Mouse (Mus musculus) midbrain, embryonic 11.5 days (tissue): ENCODE measurements at regions not wholly inside any gene's neighbourhood (a gene's known extent, or its start where the extent isn't known, plus 50 kb on each side); places are given as distances from the start of the nearest gene placed in this dataset.

Experiments
- ATAC-seq: fragments of 200-750 bp; cut with Nextera tagmentation; 2 replicates; pipeline ENCODE4 v1.8.0; 2017; ENCODE audit warnings: moderate TSS enrichment, moderate library complexity; ENCODE audit not compliant: low FRiP score
- DNase-seq: peaks from one replicate; pipeline ENCODE4 v3.0.0; 2015; ENCODE audit warnings: low spot score; ENCODE audit errors: missing footprints
- H3K27ac ChIP-seq: fragments of 300-500 bp; sonication (generic); 2 replicates; pipeline ENCODE4 v1.5.1; 2014; ENCODE audit warnings: low read depth, low read length
- H3K27me3 ChIP-seq: fragments of 300-500 bp; sonication (generic); 2 replicates; pipeline ENCODE4 v1.6.1; 2014; ENCODE audit warnings: mild to moderate bottlenecking, low read length, moderate library complexity, mixed read lengths; ENCODE audit not compliant: control insufficient read depth, insufficient read depth
- H3K36me3 ChIP-seq: fragments of 300-500 bp; sonication (generic); 2 replicates; pipeline ENCODE4 v1.6.1; 2014; ENCODE audit warnings: mild to moderate bottlenecking, low read length, moderate library complexity, mixed read lengths; ENCODE audit not compliant: control insufficient read depth, insufficient read depth
- H3K4me1 ChIP-seq: fragments of 300-500 bp; sonication (generic); 2 replicates; pipeline ENCODE4 v1.6.1; 2014; ENCODE audit warnings: low read length; ENCODE audit not compliant: control insufficient read depth, insufficient read depth
- H3K4me2 ChIP-seq: fragments of 300-500 bp; sonication (generic); 2 replicates; pipeline ENCODE4 v1.6.1; 2014; ENCODE audit warnings: mild to moderate bottlenecking, moderate library complexity
- H3K4me3 ChIP-seq: fragments of 300-500 bp; sonication (generic); 2 replicates; pipeline ENCODE4 v1.5.1; 2014; ENCODE audit warnings: low read depth, low read length
- H3K9ac ChIP-seq: fragments of 300-500 bp; sonication (generic); 2 replicates; pipeline ENCODE4 v1.6.1; 2014; ENCODE audit warnings: low read length
- H3K9me3 ChIP-seq: fragments of 300-500 bp; sonication (generic); 2 replicates; pipeline ENCODE4 v1.6.1; 2016; ENCODE audit warnings: low read length; ENCODE audit not compliant: control insufficient read depth
- WGBS: fragments of 180-500 bp; shearing (Covaris S2); extraction: QIAGEN DNeasy Blood & Tissue Kit; methylation state at CpG from one replicate; pipeline ENCODE4 v1.1.7; 2014; 5-methylcytosine and 5-hydroxymethylcytosine counted together

DNA sequence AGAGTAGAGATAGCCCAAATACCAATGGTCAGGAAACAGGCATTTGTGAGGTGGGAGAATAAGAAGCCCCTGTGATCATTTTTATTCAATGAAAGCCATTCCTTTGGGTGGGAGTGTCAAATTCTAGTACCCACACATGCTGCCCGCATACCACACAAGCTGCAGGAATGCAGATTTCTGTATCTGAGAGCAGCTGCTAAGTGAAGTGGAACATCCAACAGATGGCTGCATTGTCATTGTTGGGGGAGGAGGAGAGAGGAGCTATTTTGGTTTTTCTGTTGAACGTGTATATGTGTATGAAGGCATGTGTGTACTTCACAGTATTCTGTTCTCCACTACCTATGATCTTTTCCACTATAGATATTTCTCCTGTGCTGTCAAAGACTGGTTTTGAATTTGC is 392.3 kb upstream of the Mef2c start:
- no peak overlapping the region for H3K9ac ChIP-seq
- peak; percentile 92 for ATAC-seq
- H3K36me3 ChIP-seq, result no peaks in the 10 kb centered on the region
- H3K4me1 ChIP-seq, result peaks cover 7% of the 10 kb centered on the region; the same call in 1 of the 2 replicates
- H3K9me3 ChIP-seq, result no peaks in the 10 kb centered on the region
- no peaks in the 10 kb centered on the region for H3K27me3 ChIP-seq
- no peak for DNase-seq
- H3K27ac ChIP-seq, result no peak overlapping the region; the same call in 1 of the 2 replicates
- H3K4me3 ChIP-seq, result no peak overlapping the region
- 5% methylated on average over 2 of the region's 2 CpGs for WGBS
- no peak overlapping the region for H3K4me2 ChIP-seq

DNA sequence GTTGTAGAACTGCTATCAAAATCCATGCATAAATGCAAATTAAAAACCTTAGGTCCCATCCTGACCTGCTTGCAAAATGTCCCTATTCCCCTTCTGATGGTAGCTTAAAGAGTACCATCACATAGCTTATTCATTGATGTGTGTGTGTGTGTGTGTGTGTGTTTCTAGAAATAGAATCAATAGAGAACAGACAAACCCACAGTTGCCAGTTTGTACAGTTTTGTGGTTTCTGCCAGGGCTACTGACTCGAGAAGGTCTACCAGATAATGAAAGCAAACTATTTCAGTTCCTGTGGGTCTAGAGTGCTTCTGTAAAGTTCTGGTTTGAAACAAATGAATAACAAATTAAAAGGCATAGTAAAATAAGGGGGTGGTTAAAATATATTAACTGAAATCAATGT is 391.5 kb upstream of the Mef2c start:
- no peak overlapping the region for H3K9ac ChIP-seq
- no peaks in the 10 kb centered on the region for H3K9me3 ChIP-seq
- no peak overlapping the region for H3K4me2 ChIP-seq
- no peak overlapping the region for H3K27ac ChIP-seq
- H3K4me3 ChIP-seq, result no peak overlapping the region
- no peak for DNase-seq
- no peak for ATAC-seq
- no peaks in the 10 kb centered on the region for H3K27me3 ChIP-seq
- peaks cover 7% of the 10 kb centered on the region; the same call in 1 of the 2 replicates for H3K4me1 ChIP-seq
- 79% methylated on average over 1 of the region's 1 CpGs for WGBS
- no peaks in the 10 kb centered on the region for H3K36me3 ChIP-seq

DNA sequence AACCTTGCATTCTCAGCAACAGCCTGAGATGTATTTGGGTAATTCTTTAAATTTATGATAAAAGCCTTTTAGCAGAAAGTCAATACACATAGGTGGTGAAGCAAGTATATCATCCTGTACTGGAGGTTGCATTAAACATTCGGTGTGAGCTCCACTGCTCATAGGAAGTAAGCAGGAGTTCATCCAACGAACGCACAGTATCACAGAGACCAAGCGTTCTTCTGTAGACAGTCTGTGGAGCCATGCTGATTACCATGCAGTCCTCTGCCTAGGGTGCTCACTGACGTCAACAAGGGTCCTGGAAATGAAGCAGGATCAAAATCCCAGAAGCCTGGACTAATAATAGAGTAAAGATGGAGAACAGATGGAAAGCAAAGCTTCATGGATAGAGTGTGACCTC is 391.1 kb upstream of the Mef2c start:
- H3K4me3 ChIP-seq, result no peak overlapping the region
- no peak for ATAC-seq
- H3K4me2 ChIP-seq, result no peak overlapping the region
- WGBS, result 83% methylated on average over 5 of the region's 5 CpGs
- DNase-seq, result no peak
- H3K27me3 ChIP-seq, result no peaks in the 10 kb centered on the region
- H3K4me1 ChIP-seq, result peaks cover 7% of the 10 kb centered on the region; the same call in 1 of the 2 replicates
- H3K9me3 ChIP-seq, result no peaks in the 10 kb centered on the region
- no peak overlapping the region for H3K9ac ChIP-seq
- no peak overlapping the region for H3K27ac ChIP-seq
- H3K36me3 ChIP-seq, result no peaks in the 10 kb centered on the region

- no peak for DNase-seq
- Histone ChIP-seq H3K27ac (no peak overlapping the region), H3K9ac (no peak overlapping the region), H3K27me3 (no peaks in the 10 kb centered on the region), H3K4me1 (peaks cover 7% of the 10 kb centered on the region; the same call in 1 of the 2 replicates), H3K4me3 (no peak overlapping the region), H3K9me3 (no peaks in the 10 kb centered on the region), H3K4me2 (no peak overlapping the region), H3K36me3 (no peaks in the 10 kb centered on the region)
- ATAC-seq, result no peak
These were observed 390.0 kb upstream of the Mef2c start for GRCm38 (mm10) chr13:83113808-83114207.

DNA sequence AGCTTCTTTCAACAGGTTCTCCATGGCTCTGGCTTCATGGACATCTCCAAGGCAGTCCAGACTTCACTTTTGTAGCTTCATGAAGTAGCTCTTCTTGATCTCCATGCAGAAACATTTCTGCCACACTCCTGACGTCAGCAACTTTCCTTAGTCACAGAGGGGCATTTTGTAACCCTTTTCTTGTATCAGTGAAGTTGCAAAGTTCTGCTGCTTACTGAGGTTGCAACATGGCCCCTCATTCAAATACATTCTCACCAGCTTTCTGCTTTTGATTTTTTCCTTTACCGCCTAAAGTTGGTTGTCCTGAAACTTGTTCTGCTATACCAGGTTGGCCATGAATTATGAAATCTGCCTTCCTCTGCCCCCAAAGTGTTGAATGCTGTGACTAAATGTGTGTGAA is 389.4 kb upstream of the Mef2c start:
- no peaks in the 10 kb centered on the region for H3K27me3 ChIP-seq
- peaks cover 7% of the 10 kb centered on the region; the same call in 1 of the 2 replicates for H3K4me1 ChIP-seq
- no peak overlapping the region for H3K9ac ChIP-seq
- DNase-seq (no peak), ATAC-seq (no peak)
- H3K36me3 ChIP-seq, result no peaks in the 10 kb centered on the region
- no peak overlapping the region for H3K27ac ChIP-seq
- 85% methylated on average over 2 of the region's 2 CpGs for WGBS
- no peak overlapping the region for H3K4me3 ChIP-seq
- no peak overlapping the region for H3K4me2 ChIP-seq
- no peaks in the 10 kb centered on the region for H3K9me3 ChIP-seq

GRCm38 (mm10) chr13:83115691-83116090 is 388.1 kb upstream of the Mef2c start:
- 84% methylated on average over 2 of the region's 2 CpGs for WGBS
- ATAC-seq, result no peak
- H3K36me3 ChIP-seq, result no peaks in the 10 kb centered on the region
- no peak for DNase-seq
- peaks cover 7% of the 10 kb centered on the region; the same call in 1 of the 2 replicates for H3K4me1 ChIP-seq
- H3K9me3 ChIP-seq, result no peaks in the 10 kb centered on the region
- no peak overlapping the region for H3K27ac ChIP-seq
- H3K4me2 ChIP-seq, result no peak overlapping the region
- H3K27me3 ChIP-seq, result no peaks in the 10 kb centered on the region
- H3K9ac ChIP-seq, result no peak overlapping the region
- H3K4me3 ChIP-seq, result no peak overlapping the region

GRCm38 (mm10) chr13:83120343-83120742 is 383.5 kb upstream of the Mef2c start:
- Histone ChIP-seq H3K4me2 (no peak overlapping the region), H3K36me3 (no peaks in the 10 kb centered on the region), H3K4me3 (no peak overlapping the region), H3K27me3 (no peaks in the 10 kb centered on the region), H3K9me3 (no peaks in the 10 kb centered on the region), H3K4me1 (no peaks in the 10 kb centered on the region; the same call in 1 of the 2 replicates), H3K9ac (no peak overlapping the region), H3K27ac (no peak overlapping the region)
- ATAC-seq, result peak; percentile 50; the same call in 1 of the 2 replicates
- no peak for DNase-seq
- 61% methylated on average over 4 of the region's 4 CpGs for WGBS

DNA sequence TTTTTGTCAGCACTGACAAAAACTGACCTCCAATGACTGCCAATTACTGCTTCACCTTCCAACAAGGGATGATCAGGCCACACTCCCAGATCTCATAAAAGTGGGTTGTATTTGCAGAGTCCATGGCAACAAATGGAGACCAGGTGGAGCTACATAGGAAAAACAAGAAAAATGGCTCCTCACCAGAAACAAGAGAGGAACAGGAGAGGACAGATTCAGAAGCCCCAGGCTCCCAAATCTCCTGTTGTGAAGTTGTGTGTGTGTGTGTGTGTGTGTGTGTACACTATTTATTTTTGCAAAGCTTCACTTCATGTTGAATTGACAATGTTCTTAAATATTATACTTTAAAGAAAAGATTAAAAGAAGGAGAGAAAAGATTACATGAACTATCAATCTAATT is 380.2 kb upstream of the Mef2c start:
- Histone ChIP-seq H3K9ac (no peak overlapping the region), H3K4me3 (no peak overlapping the region), H3K4me1 (no peaks in the 10 kb centered on the region; the same call in 1 of the 2 replicates), H3K4me2 (no peak overlapping the region), H3K36me3 (no peaks in the 10 kb centered on the region), H3K27ac (no peak overlapping the region), H3K27me3 (no peaks in the 10 kb centered on the region), H3K9me3 (no peaks in the 10 kb centered on the region)
- ATAC-seq (no peak), DNase-seq (no peak)

- H3K27ac ChIP-seq, result no peak overlapping the region
- no peaks in the 10 kb centered on the region for H3K36me3 ChIP-seq
- no peaks in the 10 kb centered on the region for H3K9me3 ChIP-seq
- H3K4me1 ChIP-seq, result no peaks in the 10 kb centered on the region; the same call in 1 of the 2 replicates
- ATAC-seq (no peak), DNase-seq (no peak)
- no peak overlapping the region for H3K9ac ChIP-seq
- no peak overlapping the region for H3K4me2 ChIP-seq
- 86% methylated on average over 2 of the region's 2 CpGs for WGBS
- no peak overlapping the region for H3K4me3 ChIP-seq
- H3K27me3 ChIP-seq, result no peaks in the 10 kb centered on the region
These were observed 379.2 kb upstream of the Mef2c start for GRCm38 (mm10) chr13:83124651-83125050.

DNA sequence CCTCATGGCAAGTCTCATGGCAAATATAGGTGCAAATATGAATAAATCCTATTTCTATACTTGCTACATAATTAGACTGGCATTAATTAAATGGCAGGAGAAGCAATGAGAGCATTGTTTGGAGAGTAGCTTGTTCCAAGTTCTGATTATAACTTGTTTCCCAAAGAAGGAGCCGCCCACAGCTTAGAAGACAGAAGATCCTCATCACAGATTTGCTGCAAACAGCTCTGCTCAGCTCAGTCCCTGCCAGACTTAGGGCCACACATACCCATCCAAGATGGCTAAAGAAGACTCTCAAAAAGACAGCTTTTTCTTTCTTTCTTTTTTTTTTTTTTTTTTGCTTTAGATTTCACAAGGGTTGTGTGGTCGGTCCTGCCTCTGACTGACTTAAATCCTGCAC is 377.4 kb upstream of the Mef2c start:
- H3K4me2 ChIP-seq, result no peak overlapping the region
- H3K4me1 ChIP-seq, result peaks cover 3% of the 10 kb centered on the region; the same call in 1 of the 2 replicates
- H3K27me3 ChIP-seq, result no peaks in the 10 kb centered on the region
- no peak overlapping the region for H3K9ac ChIP-seq
- no peaks in the 10 kb centered on the region for H3K9me3 ChIP-seq
- no peak for DNase-seq
- H3K36me3 ChIP-seq, result no peaks in the 10 kb centered on the region
- 88% methylated on average over 2 of the region's 2 CpGs for WGBS
- no peak for ATAC-seq
- H3K27ac ChIP-seq, result no peak overlapping the region
- H3K4me3 ChIP-seq, result no peak overlapping the region
